Mouse (Mus musculus) monocyte, adult 2 months (primary cell): ENCODE data around the gene Nup188.
A peak's percentile ranks its signal among the peaks of the same experiment; 100 is the strongest.

Experiments
- DNase-seq, 2 experiments: peaks; one replicate each; pipeline ENCODE4 v3.0.0; 2022; ENCODE audit warnings: low spot score in 2 of 2, low read depth in 1 of 2

Gene Nup188

GRCm38 (mm10) chr2:30345971-30346676 lies 59.9 kb downstream of the Nup188 start:
- no peak for DNase-seq

DNA sequence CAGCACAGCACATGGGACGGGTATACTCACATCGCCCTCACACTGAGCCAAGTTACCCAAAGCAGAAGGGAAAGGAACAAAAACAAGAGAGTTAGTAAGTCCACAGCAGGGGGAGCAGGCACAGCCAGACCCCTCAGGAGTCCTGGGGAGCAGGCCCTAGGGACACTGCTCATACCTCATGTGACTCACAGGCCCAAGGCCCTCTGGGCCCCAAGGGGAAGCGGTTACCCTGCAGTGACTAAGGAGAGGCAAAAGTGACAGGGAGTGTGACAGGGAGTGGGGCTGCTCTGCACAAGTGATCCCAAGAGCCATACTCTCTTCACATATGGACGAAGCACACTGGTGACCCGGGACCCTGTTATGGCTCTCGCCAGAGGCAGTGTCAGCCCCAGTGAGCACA lies 63.0 kb downstream of the Nup188 start:
- DNase-seq, result no peak

- DNase-seq, result no peak
Observed at GRCm38 (mm10) chr2:30351149-30351548, 65.0 kb downstream of the Nup188 start.

DNA sequence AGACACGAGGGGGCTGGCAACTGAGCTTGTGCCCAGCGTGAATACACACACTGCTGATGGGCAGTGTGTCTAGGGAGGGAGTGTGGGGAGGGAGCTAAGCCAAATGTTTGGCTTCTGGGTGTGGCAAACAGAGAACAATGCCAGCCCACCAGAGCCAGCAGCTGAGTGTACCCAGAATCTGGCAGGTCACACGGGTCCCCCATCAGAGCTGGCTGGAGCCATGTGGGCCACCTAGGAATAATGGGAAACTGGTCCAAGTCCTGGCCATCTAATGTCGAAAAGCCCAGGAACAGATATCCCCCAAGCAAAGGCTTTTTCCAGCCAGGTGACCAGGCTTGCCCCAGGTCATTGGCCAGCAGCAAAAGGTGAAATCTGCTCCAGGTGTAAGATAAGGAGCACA lies 69.7 kb downstream of the Nup188 start:
- DNase-seq, result no peak

DNA sequence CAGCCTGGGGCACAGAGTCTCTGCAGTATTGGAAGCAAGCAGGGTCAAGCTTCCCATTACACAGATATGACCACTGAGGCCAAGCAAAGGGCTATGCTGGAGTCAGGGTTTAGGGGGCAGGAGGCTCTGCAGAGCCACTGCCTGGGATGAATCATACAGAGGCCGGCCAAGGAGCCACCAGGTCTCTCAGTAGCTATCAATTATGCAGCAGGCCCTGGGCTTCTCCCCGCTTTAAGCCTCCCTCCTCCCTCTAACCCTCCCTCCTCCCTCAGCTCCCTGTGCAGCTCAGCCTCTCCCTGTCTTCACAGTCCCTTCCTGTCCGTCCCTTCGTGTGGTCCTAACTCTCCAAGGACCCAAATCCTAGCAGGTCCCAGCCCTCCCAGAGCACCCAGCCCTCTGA lies 70.1 kb downstream of the Nup188 start:
- DNase-seq, result no peak

DNA sequence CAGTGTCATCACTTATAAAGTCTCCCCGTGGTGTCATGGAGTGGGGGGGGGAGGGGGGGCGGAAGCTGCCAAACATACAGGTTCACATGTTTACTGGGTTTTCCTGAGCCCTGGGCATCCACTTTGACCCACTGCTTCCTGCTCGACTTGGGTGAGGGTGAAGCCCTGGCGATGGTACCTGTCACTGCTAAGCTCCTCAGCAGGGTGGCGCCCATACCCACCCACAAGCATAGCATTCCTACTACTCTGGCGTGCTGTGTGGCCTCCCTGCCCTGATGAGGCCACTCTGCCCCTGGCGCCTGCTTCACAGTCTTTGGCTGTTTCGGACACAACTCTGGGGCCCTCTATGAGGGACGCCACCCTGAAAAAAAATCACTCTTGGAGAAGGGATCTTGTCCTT lies 70.7 kb downstream of the Nup188 start:
- no peak for DNase-seq

DNA sequence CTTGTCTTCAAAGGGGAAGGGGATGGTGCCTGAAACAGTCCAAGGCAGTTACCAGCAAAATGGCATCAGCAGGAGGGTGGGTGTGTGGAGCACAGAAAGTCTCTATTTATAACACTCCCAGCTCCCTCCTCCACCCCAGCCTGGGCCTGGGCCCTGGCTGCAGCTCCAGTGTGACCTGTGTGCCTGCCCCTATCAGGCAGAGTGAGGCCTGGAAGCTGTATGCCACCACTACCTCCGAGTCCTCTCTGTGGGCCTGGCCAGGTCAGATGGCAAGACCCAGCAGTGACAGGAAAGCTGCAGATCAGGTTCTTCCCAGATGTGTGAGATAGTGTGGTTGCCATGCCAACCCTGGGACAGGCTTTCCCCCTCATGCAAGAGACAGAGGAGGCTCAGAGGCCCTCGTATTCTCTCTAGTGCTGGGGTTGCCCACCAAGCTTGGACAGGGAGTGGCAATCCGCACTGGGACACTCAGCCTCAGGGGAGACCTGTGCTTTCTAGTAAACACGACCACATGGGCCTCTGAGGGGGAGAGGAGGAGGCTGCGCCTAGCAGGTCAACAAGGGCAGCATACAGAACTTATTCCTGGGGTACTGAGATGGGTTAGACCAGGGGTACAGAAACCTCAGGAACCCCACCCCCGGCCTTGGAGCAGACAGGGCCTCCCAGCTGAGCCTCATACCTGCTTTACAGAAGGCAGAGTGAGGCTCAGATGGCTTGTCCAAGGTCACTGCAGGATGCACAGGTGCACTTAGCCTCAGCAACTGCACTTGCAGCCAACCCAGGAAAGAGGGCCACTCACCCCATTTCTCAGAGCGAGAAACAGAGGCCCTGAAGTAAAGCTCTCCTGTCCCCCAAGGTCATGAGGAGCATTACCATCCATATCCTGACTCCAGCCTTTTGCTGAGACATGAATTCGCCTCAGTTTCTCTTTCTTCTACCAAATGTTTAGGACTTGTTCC lies 71.6 kb downstream of the Nup188 start:
- DNase-seq, result no peak

DNA sequence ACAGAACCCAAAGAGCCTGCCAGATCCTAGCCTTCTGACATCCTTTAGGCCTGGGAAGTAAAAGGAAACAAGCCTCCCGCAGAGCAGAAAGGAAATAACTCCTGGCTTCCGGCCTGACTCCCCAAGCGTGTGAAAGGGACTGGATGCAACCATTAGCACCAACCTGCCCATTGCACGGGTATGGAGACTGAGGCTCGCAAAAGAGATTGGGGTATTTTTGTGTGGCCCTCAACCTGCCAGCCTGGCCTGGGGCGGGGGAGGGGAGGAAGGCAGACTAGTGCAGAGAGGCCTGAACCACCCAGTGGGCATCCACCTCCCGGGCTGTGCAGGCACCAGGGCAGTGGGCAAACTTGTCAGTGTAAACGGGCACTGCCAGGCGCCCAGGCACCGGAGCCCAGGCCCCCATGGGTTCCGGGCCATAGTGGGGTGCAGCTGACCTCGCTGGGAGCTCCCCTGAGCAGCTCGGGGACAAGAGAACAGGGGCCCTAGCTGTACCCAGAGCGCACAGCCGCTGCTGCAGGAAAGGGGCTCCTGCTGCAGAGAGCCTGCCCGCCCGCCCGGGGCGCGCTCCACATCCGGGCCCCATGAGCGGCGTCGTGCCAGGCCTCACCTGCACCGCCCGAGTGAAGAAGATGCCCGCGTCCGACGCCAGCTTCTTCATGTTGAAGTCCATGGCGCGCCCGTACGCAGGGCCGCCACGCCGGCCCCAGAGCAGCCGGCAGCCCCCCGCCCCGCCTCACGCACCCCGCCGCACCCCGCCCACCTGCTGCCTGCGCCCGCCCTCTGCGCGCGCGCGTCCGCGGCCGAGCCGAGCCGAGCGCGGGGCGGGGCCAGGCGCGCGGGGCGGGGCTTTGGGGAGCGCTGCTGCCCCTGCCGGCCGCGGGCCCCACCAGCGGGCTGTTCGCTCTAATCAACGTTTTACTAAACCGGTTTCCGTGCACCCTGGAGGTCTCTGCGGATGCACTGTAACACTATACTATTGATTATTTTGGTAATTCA lies 72.6 kb downstream of the Nup188 start, which contains the start of gene Sh3glb2:
TSS of gene Sh3glb2 (minus strand) at position 805 of the 999 bp plus-strand sequence.
- DNase-seq, result peak in 1 of 2 experiments; percentile 51

GRCm38 (mm10) chr2:30360626-30361025 lies 74.4 kb downstream of the Nup188 start:
- no peak for DNase-seq

GRCm38 (mm10) chr2:30362865-30363264 lies 76.7 kb downstream of the Nup188 start:
- no peak for DNase-seq

DNA sequence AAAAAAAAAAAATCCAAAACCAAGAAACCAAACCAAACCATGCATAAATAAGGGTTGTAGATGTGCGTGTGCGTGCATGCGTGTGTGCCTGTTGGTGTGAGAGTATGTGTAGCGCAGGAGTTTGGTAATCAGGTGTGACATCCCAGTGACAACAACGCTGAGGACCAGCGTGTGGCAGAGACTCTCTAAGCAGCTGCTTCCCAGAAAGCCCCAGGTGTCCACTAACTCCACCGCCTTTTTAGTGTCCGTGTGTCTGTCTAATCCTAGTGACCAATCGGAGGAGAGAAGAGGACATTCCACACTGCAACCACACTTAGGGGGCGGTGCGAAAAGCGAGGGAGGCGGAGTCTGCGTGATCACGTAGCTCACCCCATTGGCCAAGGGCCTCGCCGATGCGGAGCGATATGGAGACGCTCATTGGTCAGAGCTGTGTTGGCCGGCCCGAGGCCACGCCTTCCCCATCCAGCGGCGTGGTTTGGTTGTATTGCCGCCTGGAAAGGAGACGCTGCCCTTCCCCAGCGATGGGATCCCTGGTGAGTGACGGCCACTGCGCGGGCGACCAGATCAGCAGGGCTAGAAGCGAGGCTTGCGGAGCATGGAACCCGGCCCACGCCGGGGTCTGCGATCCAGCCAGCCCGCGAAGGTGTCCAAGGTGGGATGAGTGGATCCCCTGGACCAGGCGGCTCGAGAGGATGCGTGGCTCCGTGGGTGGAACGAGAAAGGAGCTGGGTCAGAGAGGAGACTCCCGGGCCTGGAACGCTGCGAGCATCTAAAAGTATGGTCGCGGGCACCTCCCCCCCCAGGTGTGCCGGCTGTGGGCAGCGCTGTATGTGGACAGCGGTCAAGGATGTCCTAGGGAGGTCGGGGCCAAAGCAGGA lies 77.8 kb downstream of the Nup188 start, which contains the start of gene Miga2:
TSS of gene Miga2 (plus strand) at position 461 of the 878 bp plus-strand sequence.
- DNase-seq, result peak; percentile 97

- DNase-seq, result no peak
Observed at GRCm38 (mm10) chr2:30365281-30366069, 79.3 kb downstream of the Nup188 start.

GRCm38 (mm10) chr2:30366203-30366602 lies 80.0 kb downstream of the Nup188 start:
- no peak for DNase-seq

- no peak for DNase-seq
Observed at GRCm38 (mm10) chr2:30371544-30371943, 85.3 kb downstream of the Nup188 start.

GRCm38 (mm10) chr2:30372726-30373125 lies 86.5 kb downstream of the Nup188 start:
- no peak for DNase-seq

DNA sequence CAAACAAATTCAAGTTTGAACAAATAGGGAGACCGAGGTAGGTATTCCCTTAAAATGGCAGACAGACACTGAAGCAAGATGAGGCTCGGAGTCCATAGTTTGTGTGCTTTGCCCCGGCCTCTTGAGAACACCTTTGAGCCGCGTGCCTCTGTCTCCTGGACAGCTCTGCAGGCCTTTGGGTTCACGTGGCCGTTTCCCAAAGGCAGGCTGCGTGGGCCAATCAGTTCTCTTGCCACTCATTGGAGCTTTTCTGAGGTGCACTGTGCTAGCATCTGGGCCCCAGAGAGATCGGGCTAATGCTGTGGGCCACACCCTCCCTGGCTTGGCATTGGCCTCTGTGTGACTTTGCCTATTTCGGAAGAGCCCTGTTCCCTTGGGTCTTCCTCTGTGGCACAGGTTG lies 89.7 kb downstream of the Nup188 start:
- no peak for DNase-seq

DNA sequence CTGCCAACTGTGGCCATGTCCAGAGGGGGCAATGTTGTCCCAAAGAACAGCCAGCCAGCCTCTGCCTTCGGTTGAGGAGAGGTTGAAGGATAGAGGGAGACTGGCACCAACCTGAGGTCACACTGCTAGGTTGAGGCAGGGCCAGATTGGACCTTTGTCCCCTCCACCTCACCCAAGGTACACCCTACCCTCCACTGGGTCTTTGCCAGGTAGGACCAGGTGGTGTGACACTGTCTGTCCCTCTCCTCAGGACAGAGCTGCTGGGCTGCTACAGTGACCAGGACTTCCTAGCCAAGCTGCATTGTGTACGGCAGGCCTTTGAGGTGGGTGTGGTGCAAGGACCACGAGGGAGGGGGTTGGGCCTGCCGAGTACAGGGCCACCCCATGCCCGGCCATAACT lies 91.5 kb downstream of the Nup188 start:
- no peak for DNase-seq

DNA sequence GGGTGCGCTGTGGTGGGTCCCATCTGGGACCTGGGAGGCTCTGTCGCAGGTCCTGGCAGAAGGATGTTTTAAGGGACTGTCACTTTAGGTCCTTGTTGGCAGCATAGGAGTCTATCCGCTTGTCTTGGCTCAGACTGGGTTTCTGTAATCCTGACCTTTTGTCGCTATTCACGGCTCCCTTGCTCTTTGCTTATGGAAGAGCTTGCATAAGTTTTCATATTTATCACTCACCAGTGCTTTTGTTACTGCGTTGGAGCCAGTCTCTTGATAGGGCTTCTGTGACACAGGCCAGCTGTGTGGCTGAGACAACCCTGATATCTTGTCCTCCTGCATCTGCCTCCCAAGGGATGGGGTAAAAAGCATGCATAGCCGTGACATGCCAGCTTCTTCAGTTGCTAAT lies 93.1 kb downstream of the Nup188 start:
- no peak for DNase-seq
